Mouse (Mus musculus) kidney, adult 2 months (tissue): ENCODE data around the gene Spata31d1b. TPM values are rescaled to one million over a fixed set of nuclear protein-coding genes. Genes with fewer than 3 reads are reported as not detected.
"Not testable (repeated sequence)": the region's sequence is repeated elsewhere in the genome, so short reads cannot be mapped to it uniquely, and the experiment has no call there.

ENCODE experiments used
- DNase-seq: peaks from one replicate; pipeline ENCODE4 v3.0.0; 2021
- H3K27ac ChIP-seq: fragments of 200-500 bp; 2 replicates; pipeline ENCODE4 v1.5.1; 2012; ENCODE audit warnings: low read depth, low read length, control low read depth, inconsistent platforms; ENCODE audit not compliant: insufficient read depth
- H3K27me3 ChIP-seq: fragments of 200-500 bp; replicated peaks from 2 replicates; pipeline ENCODE4 v1.6.1; 2012; ENCODE audit warnings: mild to moderate bottlenecking, moderate library complexity, low read length, inconsistent platforms; ENCODE audit not compliant: control insufficient read depth, insufficient read depth
- H3K36me3 ChIP-seq: fragments of 200-500 bp; 2 replicates; pipeline ENCODE4 v1.6.1; 2012; ENCODE audit warnings: mild to moderate bottlenecking, moderate library complexity, low read length, inconsistent platforms; ENCODE audit not compliant: control insufficient read depth, insufficient read depth
- H3K4me1 ChIP-seq: fragments of 200-500 bp; 2 replicates; pipeline ENCODE4 v1.6.1; 2011; ENCODE audit warnings: low read length; ENCODE audit not compliant: control insufficient read depth, insufficient read depth
- H3K4me3 ChIP-seq: fragments of 200-500 bp; 2 replicates; pipeline ENCODE4 v1.5.1; 2011; ENCODE audit warnings: mild to moderate bottlenecking, low read depth, low read length, control low read depth; ENCODE audit not compliant: insufficient read depth
- CTCF ChIP-seq: fragments of 200-500 bp; conservative IDR thresholded peaks from 2 replicates; pipeline ENCODE4 v1.5.1; 2011; ENCODE audit warnings: low read depth, mild to moderate bottlenecking, control low read depth, low read length, moderate library complexity, mixed read lengths; ENCODE audit not compliant: insufficient read depth, insufficient read length
- POLR2A ChIP-seq: fragments of 200-500 bp; IDR thresholded peaks from one replicate; pipeline ENCODE4 v1.6.1; 2011; ENCODE audit warnings: low read depth, low read length, control low read depth
- WGBS: fragments of 180-500 bp; shearing (Covaris S2); methylation state at CpG from one replicate; pipeline ENCODE4 v1.1.7; 2018; 5-methylcytosine and 5-hydroxymethylcytosine counted together
- polyA plus RNA-seq: library from polyadenylated mRNA; depleted of rRNA; stranded (reverse); fragments of >200 nt; gene quantifications from 2 replicates; pipeline ENCODE4 v1.2.3, GENCODE M21; 2012

Spata31d1b gene
- polyA plus RNA-seq, 1 experiment: 0.03 TPM

- Histone ChIP-seq H3K4me3 (no peak overlapping the region), H3K36me3 (no peaks in the 10 kb centered on the region), H3K4me1 (no peaks in the 10 kb centered on the region), H3K27ac (no peak overlapping the region), H3K27me3 (no peaks in the 10 kb centered on the region)
- WGBS: 59% methylated on average over 1 of the region's 1 CpGs
- DNase-seq: no peak
- TF ChIP-seq CTCF (no peak), POLR2A (no peak)
Observed at GRCm38 (mm10) chr13:59719475-59719874, 7.4 kb downstream of the Spata31d1b start.

- H3K27ac ChIP-seq, H3K4me3 ChIP-seq, H3K36me3 ChIP-seq, H3K27me3 ChIP-seq, DNase-seq, H3K4me1 ChIP-seq: not testable (repeated sequence)
- WGBS: 81% methylated on average over 1 of the region's 1 CpGs
Observed at GRCm38 (mm10) chr13:59722089-59722488, 10.0 kb downstream of the Spata31d1b start.

DNA sequence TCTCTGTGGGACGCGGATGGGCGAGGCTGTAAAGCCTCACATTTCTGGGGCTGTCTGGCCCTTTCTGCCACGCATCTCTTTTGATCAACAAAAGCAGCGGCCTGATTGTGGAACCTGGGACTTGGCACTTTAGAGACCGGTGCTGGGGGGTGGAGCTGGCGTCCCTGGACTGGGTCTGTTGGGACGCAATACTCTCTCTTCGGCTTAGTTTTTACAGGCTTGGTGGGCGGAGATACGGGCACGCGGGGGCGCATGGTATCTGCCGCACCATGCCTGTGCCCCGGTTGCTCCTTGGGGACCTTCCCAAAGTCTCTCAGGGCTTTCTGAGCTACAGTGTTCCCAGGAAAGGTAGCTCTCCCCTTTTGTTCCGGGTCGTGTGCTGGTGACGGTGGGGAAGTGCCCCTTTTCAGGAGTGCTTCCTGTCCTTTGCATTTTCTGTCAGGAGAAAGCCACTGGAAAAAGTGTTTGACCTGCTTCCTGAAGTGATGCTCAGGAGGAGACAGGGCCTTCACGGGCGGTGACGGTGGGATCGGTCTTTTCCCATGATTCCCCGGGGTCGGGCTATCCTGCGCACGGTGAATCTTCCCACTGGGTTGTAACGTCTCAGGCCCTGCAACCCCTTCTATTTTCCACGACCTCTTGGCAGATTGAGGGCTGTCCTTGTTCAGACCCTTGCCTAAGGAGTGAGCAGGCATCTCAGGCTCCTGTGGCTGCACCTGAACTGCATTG, 14.2 kb downstream of the Spata31d1b start:
- Histone ChIP-seq H3K4me1 (no peaks in the 10 kb centered on the region), H3K36me3 (no peaks in the 10 kb centered on the region), H3K4me3 (no peak overlapping the region), H3K27me3 (no peaks in the 10 kb centered on the region), H3K27ac (no peak overlapping the region)
- TF ChIP-seq CTCF (no peak), POLR2A (no peak)
- WGBS: 32% methylated on average over 29 of the region's 29 CpGs
- no peak for DNase-seq

DNA sequence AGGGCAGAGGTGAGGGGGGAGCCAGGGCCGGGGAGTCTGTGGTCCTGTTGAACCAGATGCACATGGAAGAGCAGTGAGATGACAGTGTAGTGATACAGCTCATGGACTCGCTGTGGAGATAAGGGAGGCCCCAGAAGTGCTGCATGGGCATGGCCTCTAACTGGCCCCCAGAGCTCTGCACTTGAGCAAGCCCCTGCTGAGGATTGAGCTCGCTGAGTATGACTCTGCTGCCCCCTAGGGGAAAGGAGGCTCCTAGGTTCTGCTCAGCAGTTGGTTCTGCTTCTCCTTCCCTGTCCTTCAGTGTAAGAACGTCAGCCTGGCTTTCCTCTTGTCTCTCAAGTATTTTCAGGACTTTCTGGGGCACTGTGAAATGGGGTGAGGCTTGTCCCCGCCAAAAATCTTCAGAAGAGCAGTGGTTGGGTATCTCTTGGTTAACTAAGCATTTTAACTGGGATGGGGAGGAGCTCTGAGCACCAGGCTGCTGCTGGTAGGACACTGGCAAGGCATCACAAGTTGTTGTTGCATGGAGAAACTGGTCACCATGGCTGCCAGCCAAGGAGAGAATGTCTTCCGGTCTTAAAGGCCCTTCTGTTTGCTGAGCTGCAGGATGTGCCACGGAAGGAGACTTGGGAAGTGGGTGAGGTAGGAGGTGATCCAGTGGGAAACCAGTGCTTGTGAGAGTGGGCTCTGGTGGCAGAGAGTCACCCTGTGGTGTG, 16.5 kb downstream of the Spata31d1b start:
- 26% methylated on average over 7 of the region's 7 CpGs for WGBS
- TF ChIP-seq POLR2A (no peak), CTCF (peak; percentile 94)
- Histone ChIP-seq H3K36me3 (no peaks in the 10 kb centered on the region), H3K27me3 (no peaks in the 10 kb centered on the region), H3K27ac (no peak overlapping the region), H3K4me1 (no peaks in the 10 kb centered on the region), H3K4me3 (no peak overlapping the region)
- peak; percentile 79 for DNase-seq

DNA sequence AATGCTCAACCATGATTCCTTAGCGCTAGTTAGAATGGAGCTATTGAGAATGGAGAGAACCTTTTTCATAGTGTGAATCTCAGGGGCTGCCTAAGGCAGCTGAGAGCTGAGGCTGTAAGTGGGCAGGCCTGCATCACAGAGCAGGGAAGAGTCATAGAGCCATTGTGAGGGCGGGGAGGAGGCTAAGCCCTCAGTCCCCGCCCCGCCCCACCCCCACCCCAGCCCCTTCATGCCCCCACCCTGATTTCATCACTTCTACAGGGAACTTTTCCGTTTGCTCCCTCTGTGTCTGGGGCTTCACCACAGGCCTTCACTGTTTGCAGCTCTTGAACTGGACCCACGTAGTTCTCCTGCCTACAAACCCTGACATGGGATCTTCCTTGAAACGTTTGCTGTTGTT, 19.6 kb downstream of the Spata31d1b start, which contains the start of gene Spata31d1d:
Gene Spata31d1d (minus strand): TSS at position 101 of the 400 bp plus-strand sequence.
- 59% methylated on average over 7 of the region's 7 CpGs for WGBS
- TF ChIP-seq POLR2A (no peak), CTCF (no peak)
- Histone ChIP-seq H3K4me3 (no peak within 1 kb of the TSS), H3K36me3 (no peaks in the 10 kb centered on the region), H3K4me1 (no peaks in the 10 kb centered on the region), H3K27ac (no peak within 1 kb of the TSS), H3K27me3 (no peaks in the 10 kb centered on the region)
- DNase-seq: no peak

DNA sequence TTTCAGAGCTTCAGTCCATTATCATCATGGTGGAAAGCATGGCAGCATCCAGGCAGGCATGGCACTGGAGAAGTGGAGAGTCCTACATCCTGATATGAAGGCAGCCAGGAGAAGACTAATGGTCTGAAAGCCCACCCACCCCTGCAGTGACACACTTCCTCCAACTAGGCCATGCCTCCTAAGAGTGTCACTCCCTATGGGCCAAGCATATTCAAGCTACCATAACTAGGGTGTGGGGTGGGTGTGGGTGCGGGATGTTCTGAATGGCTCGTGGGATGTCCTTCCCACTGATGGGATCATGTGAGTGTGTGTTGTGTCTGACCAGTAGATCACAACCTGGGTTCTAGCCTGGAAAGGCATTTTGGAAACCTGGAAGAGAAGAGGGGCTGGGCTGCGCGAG, 21.9 kb downstream of the Spata31d1b start:
- 79% methylated on average over 4 of the region's 4 CpGs for WGBS
- TF ChIP-seq POLR2A (no peak), CTCF (no peak)
- no peak overlapping the region for H3K27ac ChIP-seq
- no peaks in the 10 kb centered on the region for H3K27me3 ChIP-seq
- no peaks in the 10 kb centered on the region for H3K4me1 ChIP-seq
- no peaks in the 10 kb centered on the region for H3K36me3 ChIP-seq
- DNase-seq: no peak
- H3K4me3 ChIP-seq: no peak overlapping the region

GRCm38 (mm10) chr13:59734347-59734746, 22.3 kb downstream of the Spata31d1b start:
- not testable (repeated sequence) for H3K27me3 ChIP-seq, H3K4me1 ChIP-seq, H3K27ac ChIP-seq, H3K4me3 ChIP-seq, H3K36me3 ChIP-seq
- peak; percentile 19 for DNase-seq
- 30% methylated on average over 6 of the region's 6 CpGs for WGBS
